In the genomic region with DNA sequence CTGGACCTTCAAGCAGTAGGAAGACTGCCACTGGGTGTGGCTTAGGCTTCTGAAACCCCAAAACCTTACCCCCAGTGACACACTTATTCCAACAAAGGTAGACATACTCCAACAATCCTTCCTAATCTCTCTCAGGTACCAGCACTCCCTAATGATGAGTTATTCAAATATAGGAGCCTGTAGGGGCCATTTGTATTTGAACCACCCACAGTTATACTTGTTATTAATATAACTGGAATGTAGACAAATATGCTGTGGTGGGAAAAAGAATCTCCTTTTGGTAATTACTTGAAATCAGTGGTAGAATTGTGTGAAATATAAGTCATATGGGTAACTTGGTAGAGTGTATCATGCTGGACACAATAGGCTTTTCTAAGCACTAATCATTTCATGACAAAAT, we compare ENCODE assay signal across 24 mouse cellular contexts. TPM values are rescaled to one million over a fixed set of nuclear protein-coding genes. Genes with fewer than 3 reads are reported as not detected.
A peak's percentile ranks its signal among the peaks of the same experiment; 100 is the strongest.
DNase-seq lines count a peak whose midpoint lies in the region; ATAC-seq and TF ChIP-seq lines count a peak whose summit lies in the region.
"Had no signal": no experiment of that assay in that cellular context is flagged by ENCODE, and none has a peak within 500 bp of the region (broad histone marks: within the 10 kb centered on the region; RNA-seq: fewer than 3 reads in every experiment).

No protein-coding gene starts in this region.

- no peaks in the 10 kb centered on the region for H3K27me3 ChIP-seq in lung, embryonic 14.5 days (ENCODE audit: insufficient read depth, low read length)
- H3K27me3 ChIP-seq in limb, embryonic 10.5 days (ENCODE audit: low read depth, poor library complexity, severe bottlenecking), result no peaks in the 10 kb centered on the region
- H3K27me3 ChIP-seq in liver, embryonic 11.5 days (replicated peaks; ENCODE audit: control insufficient read depth, insufficient read depth, low read length), result no peaks in the 10 kb centered on the region
- H3K27me3 ChIP-seq: CH12.LX; embryonic facial prominence, embryonic 12.5 days; forebrain, embryonic 13.5 days; forebrain, embryonic 15.5 days had no signal

- H3K4me2 ChIP-seq in lung, embryonic 14.5 days, result no peak overlapping the region
- no peak overlapping the region for H3K4me2 ChIP-seq in liver, embryonic 11.5 days
- H3K4me2 ChIP-seq: embryonic facial prominence, embryonic 12.5 days; forebrain, embryonic 13.5 days; forebrain, embryonic 15.5 days had no signal

- ATAC-seq in lung, embryonic 14.5 days (ENCODE audit: insufficient read depth), result 0 out of 2 replicates have a peak, but pooled peaks have one; percentile 4
- ATAC-seq in liver, embryonic 11.5 days (replicated peaks; ENCODE audit: low FRiP score), result no peak
- ATAC-seq: activated CD4-positive, CD25-positive, alpha-beta regulatory T cell, adult 4 months; forebrain, embryonic 13.5 days; forebrain, embryonic 15.5 days; forebrain, postnatal 0 days had no signal

- H3K9ac ChIP-seq in lung, embryonic 14.5 days, result no peak overlapping the region
- H3K9ac ChIP-seq in liver, embryonic 11.5 days (ENCODE audit: low read depth, low read length), result no peak overlapping the region
- H3K9ac ChIP-seq: embryonic facial prominence, embryonic 12.5 days; forebrain, embryonic 13.5 days; forebrain, embryonic 15.5 days; forebrain, postnatal 0 days had no signal

- no peak for DNase-seq in lung, embryonic 14.5 days
- DNase-seq in lung, postnatal 25 days (ENCODE audit: low spot score), result no peak
- DNase-seq in 3T3-L1 (ENCODE audit: low read depth, low spot score), result peak; percentile 48
- peak; percentile 57 for DNase-seq in Muller cell, postnatal 12 days (ENCODE audit: inconsistent ontology term)
- DNase-seq in limb, embryonic 10.5 days (ENCODE audit: low spot score), result no peak
- no peak for DNase-seq in spleen, postnatal 10 days (ENCODE audit: low spot score in 2 of 2)
- DNase-seq in liver, embryonic 11.5 days (ENCODE audit: low spot score), result no peak
- DNase-seq: adrenal gland, adult 8-10 months; adrenal gland, postnatal 14 days; adrenal gland, postnatal 36 days; B cell, adult 2 months; cerebellum, adult 11-12 months; cerebellum, adult 2 months; cerebellum, adult 9-10 months; cerebellum, postnatal 10 days; cerebellum, postnatal 25 days; forebrain, postnatal 0 days had no signal

- no peak for TF ChIP-seq CTCF in lung, embryonic 14.5 days (IDR thresholded peaks at IDR 0.05; ENCODE audit: low read depth)

- H3K4me3 ChIP-seq in lung, embryonic 14.5 days (ENCODE audit: low read depth, low read length), result no peak overlapping the region
- H3K4me3 ChIP-seq in limb, embryonic 10.5 days, result no peak overlapping the region
- H3K4me3 ChIP-seq in liver, embryonic 11.5 days (ENCODE audit: low read depth, low read length), result no peak overlapping the region
- H3K4me3 ChIP-seq: embryonic facial prominence, embryonic 10.5 days; embryonic facial prominence, embryonic 12.5 days; forebrain, embryonic 13.5 days; forebrain, embryonic 15.5 days had no signal

- H3K4me1 ChIP-seq in lung, embryonic 14.5 days (ENCODE audit: insufficient read depth), result no peaks in the 10 kb centered on the region
- H3K4me1 ChIP-seq in limb, embryonic 10.5 days, result peaks cover 21% of the 10 kb centered on the region
- H3K4me1 ChIP-seq in liver, embryonic 11.5 days (replicated peaks; ENCODE audit: control insufficient read depth, insufficient read depth, low read length), result no peaks in the 10 kb centered on the region
- H3K4me1 ChIP-seq: forebrain, embryonic 15.5 days had no signal

- H3K27ac ChIP-seq in lung, embryonic 14.5 days (ENCODE audit: low read depth), result no peak overlapping the region
- H3K27ac ChIP-seq in limb, embryonic 10.5 days, result peak overlapping the region; percentile 66; the same call in 1 of the 2 replicates
- H3K27ac ChIP-seq in liver, embryonic 11.5 days (ENCODE audit: low read depth, low read length), result no peak overlapping the region
- H3K27ac ChIP-seq: embryonic facial prominence, embryonic 10.5 days; embryonic facial prominence, embryonic 12.5 days; forebrain, embryonic 13.5 days; forebrain, embryonic 15.5 days had no signal

- H3K36me3 ChIP-seq in lung, embryonic 14.5 days (ENCODE audit: insufficient read depth), result no peaks in the 10 kb centered on the region
- H3K36me3 ChIP-seq in limb, embryonic 10.5 days, result no peaks in the 10 kb centered on the region
- H3K36me3 ChIP-seq in liver, embryonic 11.5 days (ENCODE audit: control insufficient read depth, insufficient read depth, low read length), result no peaks in the 10 kb centered on the region
- H3K36me3 ChIP-seq: embryonic facial prominence, embryonic 10.5 days; embryonic facial prominence, embryonic 12.5 days; G1E had no signal

- H3K9me3 ChIP-seq in lung, embryonic 14.5 days (ENCODE audit: low read depth, low read length), result no peaks in the 10 kb centered on the region
- H3K9me3 ChIP-seq in limb, embryonic 10.5 days (replicated peaks), result no peaks in the 10 kb centered on the region
- no peaks in the 10 kb centered on the region for H3K9me3 ChIP-seq in liver, embryonic 11.5 days (ENCODE audit: control insufficient read depth, low read length)
- H3K9me3 ChIP-seq: embryonic facial prominence, embryonic 10.5 days; embryonic facial prominence, embryonic 12.5 days; forebrain, embryonic 13.5 days; forebrain, embryonic 15.5 days; G1E had no signal

RNA-seq across cellular contexts. Expression of a gene that starts 15.9 kb away (rescaled TPM):
- polyA plus RNA-seq in lung, embryonic 14.5 days (2014; fragmentation: Nextera tagmentation; extraction: Ambion mirVana), result 2.6 and 3.4 TPM in 2 replicates
- polyA plus RNA-seq in limb, embryonic 10.5 days (2016; fragmentation: Nextera tagmentation; extraction: Ambion mirVana), result 0.06 and 0.40 TPM in 2 replicates
- polyA plus RNA-seq in liver, embryonic 11.5 days (2014; fragmentation: Nextera tagmentation; extraction: Ambion mirVana), result 1.9 and 2.2 TPM in 2 replicates
- polyA plus RNA-seq: G1E had no signal

Comparison
In these comparisons a context has a peak if more than half of its experiments do, and no peak if none do; other contexts are left out.
1. DNase-seq: peak in 3T3-L1 (single experiment) and Muller cell, postnatal 12 days (single experiment); none in lung, embryonic 14.5 days (single experiment), lung, postnatal 25 days (single experiment), limb, embryonic 10.5 days (single experiment), spleen, postnatal 10 days (0 of 2) and liver, embryonic 11.5 days (single experiment).